Mouse (Mus musculus): ENCODE measurements around the gene Comp.

GRCm38 (mm10) chr8:70347860-70348420, 25.4 kb upstream of the Comp start:
- TF ChIP-seq CTCF (IDR thresholded peaks at IDR 0.05) (no peak), EP300 (IDR thresholded peaks at IDR 0.05) (no peak)

Measured in lung, postnatal 0 days (tissue).